Mouse (Mus musculus): Measurements from ENCODE around the gene Fam98b.

- TF ChIP-seq POLR2A (IDR thresholded peaks at IDR 0.05; ENCODE audit: extremely low read depth, insufficient read depth, low read length) = no peak
- TF ChIP-seq CTCF (IDR thresholded peaks at IDR 0.05; ENCODE audit: low read depth, low read length) = no peak
Measured at GRCm38 (mm10) chr2:117222651-117223050, 26.9 kb upstream of the Fam98b start.
